Mouse (Mus musculus): ENCODE measurements around the gene Max.
A peak's percentile ranks its signal among the peaks of the same experiment; 100 is the strongest.

Max gene

DNA sequence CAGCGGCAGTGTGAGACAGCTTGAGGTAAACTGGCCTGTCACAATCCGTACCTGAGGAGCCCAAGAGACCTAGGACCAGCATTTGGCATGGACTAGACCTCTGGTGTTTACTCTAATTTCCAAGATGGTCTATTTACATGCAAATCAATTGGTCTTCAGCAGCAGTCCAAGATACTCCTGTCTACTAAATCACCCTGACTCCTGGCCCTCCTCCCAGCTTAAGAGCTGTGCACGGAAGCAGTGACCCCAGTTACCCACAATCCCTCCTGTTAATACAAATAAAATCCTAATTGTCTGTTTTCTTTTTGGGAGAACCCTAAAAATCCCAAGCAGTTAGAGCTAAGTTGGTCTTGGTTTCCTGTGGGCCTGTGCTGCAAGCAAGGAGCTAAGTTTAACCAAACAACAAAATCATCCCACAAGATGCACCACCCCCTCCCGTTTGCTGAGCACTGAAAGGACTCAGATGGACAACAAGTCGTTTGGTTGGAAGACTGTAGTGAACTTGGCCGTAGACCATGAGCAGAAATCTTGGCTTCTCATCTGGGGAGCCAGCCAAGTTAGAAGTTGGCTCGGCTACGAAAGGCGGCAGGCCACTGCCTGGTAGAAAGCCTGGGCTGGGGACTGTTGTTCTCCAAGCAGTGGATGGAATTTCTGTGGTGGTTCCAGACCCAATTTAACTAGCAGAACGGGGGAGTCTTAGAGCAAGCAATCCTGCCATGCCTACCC, 7.1 kb downstream of the Max start:
- DNase-seq (ENCODE audit: low spot score): peak; percentile 57

DNA sequence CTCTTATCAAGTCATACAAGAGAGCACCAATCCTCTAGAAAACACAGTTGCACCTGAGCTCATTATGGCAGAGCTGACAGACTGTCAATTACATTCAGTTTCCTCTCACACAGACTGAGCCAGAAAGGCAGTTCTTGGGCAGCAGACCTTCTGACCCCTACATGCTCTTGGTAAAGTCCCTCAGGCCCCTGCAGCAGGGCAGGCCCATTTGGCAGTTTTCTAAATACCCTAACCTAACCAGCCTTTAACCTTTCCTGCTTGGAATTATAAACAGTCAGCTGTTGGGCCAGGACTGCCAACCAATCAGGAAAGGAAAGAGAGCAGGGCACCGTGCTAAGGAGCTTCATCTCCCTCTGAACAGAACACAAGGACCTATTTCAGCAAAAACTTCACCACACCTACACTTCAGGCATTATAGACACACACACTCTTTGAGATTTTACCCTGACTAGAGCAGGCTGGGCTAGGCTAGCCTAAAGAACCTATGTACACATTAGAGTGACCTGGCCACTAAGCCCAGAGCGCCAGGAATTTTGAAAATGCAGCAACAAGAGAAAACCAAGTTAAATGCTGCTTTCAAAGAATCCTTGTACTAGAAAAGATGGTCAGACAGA, 8.1 kb downstream of the Max start:
- DNase-seq (ENCODE audit: low spot score): no peak

DNA sequence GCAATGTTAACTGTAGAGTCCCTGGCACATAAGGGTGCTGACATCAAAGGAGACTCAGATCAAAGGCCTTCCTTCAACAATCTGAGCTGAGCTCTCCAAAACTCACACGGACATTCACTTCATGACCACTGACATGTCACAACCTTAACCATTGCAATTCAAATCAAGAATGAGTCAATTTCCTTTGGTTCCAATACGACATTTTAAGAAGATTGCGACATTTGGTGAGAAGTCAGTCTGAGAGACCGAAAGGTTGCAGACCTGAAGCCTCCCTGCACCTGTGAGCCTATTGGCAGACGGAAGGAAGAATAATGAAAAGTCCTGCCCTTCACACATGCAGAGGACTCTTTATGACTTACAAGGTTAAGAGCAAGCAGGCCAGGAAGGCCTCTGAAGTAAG, 11.7 kb downstream of the Max start:
- no peak for DNase-seq (ENCODE audit: low spot score)

DNA sequence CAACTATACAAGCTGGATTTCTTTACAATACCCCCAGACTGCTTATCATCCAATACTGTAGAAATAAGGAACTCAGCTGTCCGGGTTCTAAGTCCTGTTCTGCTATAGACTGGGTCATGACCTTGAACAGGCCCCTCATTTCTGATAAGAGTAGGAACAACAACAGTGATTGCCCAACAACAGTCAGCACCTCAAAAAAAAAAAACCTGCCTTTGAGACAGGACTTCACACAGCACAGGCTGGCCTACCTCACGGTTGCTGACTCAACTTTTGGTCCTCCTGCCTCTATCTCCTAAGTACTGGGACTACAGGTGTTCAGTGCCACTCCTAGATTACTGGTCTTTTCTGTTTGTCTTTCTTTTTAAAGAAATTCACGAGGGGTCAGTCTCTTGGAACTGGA, 13.2 kb downstream of the Max start:
- no peak for DNase-seq (ENCODE audit: low spot score)

DNA sequence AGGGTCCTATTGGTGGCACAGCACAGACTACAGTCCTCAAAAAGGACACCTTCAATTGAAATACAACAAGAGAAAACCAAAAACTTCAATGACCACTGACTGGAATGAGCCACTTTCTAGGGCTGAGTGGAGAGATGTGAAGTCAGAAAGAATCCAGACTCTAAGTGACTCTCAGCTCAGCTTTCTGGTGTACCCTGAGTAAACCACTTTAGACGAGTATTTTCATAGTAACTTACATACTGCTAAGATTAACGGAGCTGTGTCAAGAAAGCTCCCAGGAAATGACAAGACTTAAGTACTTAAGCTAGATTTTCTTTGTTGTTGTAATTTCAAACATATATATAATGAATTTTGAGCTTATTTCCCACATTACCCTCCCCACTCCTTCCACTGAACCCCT, 13.8 kb downstream of the Max start:
- DNase-seq (ENCODE audit: low spot score): no peak

DNA sequence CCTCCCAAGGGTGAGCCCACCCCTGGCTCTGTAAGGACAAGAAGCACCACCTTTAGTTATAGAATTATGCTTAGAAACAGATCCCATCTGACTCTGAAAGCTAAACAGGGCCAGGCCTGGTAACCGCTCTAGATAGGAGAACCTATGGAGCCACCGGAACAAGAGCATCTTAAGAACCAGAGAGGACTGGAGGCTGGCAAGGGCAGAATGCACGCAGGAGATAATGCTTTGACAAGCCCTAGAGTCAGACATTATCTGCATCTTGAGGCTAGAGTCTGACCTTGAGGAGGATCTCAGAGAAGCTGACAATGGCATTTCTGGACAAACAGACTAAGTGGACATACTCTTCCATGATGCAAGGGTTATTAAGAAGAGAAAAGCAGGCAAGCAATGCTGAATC, 14.5 kb downstream of the Max start:
- DNase-seq (ENCODE audit: low spot score): no peak

DNA sequence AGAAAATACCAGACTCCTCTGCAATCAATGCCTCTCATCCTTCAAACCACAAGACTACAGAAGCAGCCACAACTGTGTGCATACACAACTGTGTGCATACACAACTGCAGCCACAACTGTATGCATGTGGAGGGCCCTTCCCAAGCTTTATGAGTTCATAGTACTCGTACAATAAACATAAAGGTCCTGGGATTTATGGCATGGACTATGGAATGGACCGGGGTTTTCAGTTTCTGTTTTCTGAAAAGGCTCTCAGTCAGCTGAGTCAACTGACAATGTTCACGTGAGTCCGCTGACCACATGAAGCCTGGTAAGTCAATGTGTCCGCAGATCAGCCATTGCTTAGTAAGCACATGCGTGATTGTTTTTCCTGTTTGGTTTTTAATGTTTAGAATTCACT, 18.5 kb downstream of the Max start:
- no peak for DNase-seq (ENCODE audit: low spot score)

DNA sequence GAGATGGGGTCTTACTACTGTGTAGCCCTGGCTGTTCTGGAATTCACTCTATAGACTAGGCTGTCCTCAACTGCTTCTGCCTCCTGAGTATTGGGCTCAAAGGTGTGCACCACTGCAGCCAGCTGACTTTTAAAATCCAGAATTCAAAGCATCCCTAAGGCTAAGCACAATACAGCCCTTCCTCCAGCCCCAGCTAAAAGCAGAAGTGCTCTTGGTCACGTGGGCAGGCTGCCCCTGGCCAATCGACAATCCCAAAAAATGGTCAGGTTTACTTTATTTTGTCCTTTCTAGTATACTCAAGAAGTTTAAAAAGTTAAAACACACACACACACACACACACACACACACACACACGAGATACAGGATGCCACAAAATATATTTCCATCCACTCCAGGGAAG, 19.0 kb downstream of the Max start:
- DNase-seq (ENCODE audit: low spot score): no peak

DNA sequence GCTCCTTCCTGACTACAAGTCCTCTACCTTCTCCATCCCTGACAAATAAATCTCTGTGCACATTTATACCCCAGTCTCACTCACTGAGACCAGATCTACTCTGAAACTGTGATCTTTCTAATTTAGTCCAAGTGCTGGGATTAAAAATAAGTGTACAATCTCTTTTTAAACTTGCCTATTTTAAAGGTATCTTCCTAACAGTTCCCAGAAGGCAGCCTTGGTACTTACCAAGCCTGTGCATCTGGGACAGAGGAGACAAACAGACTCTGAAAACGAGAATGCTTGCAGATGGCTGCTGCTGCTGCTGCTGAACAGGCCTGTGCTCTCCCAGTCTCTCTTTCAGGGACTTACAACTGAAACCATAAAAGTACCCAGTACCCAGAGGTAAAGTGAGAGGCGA, 19.5 kb downstream of the Max start:
- no peak for DNase-seq (ENCODE audit: low spot score)

DNA sequence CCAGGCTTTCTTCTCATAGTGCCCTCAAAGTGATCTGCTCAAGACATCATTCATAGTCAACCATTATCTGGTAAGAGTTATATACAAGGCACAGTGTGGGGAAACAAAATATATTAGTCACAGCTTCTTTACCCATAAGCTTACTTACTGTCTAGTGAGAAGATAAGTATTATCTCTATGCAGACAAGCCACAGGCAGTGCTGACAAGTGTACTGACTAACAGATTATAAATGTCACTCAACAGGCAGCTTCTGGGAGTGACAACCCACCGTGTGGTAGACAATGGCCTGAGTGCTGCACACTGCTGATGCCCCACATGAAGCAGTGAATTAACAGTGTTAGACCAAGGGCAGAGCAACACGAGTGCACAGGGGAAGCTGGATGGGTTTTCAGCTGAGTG, 20.5 kb downstream of the Max start:
- no peak for DNase-seq (ENCODE audit: low spot score)

DNA sequence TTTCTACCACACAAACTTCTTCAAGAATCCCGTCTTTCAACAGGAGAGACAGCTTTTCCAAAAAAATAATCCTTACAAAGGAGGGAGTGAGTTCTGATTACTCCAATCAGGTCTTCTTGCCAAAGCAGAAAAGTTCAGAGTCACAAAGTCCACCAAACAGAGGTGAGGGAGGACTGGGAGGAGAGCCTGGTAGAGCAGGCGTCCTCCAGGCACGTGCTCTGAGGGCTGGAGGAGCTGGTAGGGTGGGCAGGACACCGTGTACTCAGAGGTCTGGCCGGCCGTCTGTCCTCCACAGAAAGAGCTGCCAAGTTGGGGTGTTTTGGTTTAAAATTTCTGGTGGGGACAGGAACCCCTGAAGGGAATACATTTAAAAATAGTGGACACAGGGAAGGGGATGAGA, 24.0 kb downstream of the Max start:
- DNase-seq (ENCODE audit: low spot score): no peak

DNA sequence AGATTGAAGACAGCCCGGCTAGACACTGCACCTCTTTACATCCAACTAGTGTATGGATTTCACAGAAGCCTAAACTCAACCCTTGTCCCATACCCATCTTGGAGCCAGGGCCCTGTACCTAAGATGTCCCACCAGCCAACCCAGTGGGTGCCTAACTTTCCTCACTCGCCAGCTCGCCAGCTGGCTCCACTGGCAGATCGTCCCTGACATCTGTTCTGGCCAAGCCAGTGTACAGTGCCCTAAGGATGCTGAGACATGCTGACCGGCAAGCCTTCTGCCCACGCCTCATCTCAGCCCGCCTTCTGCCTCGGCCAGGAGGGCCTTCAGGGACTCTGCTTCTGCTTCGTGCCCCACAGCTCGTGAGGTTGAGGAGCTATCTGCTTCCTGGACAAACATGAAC, 25.8 kb downstream of the Max start:
- DNase-seq (ENCODE audit: low spot score): no peak

DNA sequence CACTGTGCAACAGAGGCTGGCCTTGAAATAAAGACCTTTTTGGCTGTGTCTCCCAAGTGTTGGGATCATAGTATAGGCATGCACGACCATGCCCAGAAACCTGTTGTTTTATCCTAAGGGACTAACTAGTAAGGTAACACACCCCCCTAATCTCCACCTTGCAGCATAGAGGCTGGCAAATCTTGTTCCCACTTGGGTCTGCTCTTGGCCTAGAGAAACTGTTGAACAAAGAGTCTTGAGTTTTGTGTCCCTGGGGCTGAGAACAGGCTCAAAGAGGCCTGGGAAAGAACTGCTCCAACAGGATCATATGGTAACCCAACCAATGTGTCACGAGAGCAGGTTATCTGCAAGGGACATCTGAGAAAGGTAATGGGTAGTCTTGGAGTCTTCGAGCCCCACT, 27.6 kb downstream of the Max start:
- no peak for DNase-seq (ENCODE audit: low spot score)

DNA sequence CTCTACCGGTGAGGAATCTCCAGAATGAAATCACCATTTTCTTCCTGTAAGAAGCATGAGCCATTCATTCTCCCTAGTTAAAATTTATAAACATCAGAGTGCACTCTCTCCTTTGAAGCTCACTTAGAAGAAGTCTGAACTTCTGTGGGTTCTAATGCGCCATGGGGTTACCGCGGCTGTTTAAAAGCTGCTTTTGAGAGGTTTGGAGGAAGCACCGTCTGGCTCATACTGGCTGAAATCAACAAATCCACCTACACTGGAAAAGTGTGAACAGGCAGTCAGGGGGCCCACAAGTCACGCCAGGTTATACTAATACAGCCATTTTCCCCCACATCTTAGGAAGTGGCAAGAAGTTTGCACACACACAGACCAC, 29.3 kb downstream of the Max start:
- no peak for DNase-seq (ENCODE audit: low spot score)

DNA sequence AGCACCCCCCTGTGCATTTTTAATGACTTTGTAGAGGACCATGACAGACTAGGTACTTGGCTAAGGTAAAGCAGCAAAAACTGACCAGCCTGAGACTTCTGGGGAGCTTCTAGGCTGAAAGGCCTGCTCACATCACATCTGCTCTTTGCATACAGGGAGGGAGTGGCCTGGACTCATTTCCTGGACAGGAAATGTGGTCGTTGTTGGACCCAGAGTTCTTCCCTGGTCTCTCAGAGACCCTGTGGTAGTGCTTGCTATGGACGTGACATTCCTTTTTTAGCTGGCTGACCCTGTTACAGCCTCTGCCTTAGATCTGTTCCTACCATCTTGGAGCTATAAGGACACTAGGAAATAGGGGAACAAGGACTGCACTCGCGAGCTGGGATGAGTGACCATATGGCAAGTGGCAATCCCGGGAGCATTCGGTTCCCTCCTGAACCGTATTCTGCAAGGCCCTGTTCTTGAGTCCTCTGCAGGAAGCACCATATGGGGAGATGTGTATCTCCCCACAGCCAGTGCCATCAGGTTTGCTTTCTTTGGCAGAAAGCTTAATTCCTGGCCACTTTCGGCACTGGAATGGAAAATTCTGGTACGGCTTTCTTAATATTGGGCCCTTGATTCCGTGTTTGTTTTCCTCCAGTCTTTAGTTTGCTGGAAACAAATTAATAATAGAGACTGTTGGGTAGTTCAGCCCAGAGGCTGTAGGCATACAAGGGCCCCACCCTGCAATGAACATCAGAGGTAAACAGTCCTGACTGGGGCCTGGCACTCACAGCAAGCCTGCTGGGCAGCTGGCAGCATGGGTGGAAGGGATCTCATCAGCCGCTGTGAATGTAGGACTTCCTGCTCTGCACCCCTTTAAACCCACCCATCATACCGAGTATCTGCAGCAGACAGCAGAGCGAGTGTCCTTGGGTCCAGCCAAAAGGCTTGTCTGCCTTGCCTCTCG, 30.0 kb downstream of the Max start:
- DNase-seq (ENCODE audit: low spot score): no peak

DNA sequence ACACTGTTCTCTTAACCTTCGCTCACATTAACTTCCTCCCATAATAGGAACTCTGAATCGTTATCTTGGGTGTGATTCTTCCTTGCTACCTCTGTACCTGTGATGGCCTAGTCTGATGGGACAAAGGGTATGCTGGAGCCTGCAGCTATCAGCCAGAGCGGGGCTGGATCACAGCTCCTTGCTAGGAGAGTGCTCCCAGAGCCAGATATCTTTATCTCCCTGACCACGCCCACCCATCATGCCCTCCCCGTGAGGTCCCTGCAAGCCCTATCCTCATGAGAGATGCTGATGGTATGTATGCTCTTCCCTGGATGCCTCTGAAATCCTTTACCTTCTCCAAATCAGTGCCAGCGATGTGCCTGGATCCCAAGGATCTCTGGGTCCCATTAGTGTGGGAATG, 31.8 kb downstream of the Max start:
- no peak for DNase-seq (ENCODE audit: low spot score)

DNA sequence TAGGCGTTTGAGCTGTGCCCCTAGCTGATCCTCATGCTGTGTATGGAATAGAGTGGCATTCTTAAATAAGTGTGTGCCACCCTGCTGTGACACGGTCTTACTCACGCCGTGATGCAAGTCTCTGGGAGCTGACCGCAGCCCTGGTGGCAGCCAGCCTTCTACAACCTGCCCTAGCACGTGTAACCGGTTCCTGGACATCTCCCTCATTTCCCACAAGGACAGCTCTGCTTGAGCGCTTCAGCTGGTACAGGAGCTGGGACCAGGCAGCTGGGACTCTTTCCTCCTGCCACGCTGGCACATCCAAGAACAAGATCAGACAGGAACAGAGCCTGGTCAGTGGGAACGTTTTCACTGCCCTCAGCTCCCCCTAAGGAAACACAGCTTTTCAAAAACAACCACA, 34.5 kb downstream of the Max start:
- DNase-seq (ENCODE audit: low spot score): no peak

DNA sequence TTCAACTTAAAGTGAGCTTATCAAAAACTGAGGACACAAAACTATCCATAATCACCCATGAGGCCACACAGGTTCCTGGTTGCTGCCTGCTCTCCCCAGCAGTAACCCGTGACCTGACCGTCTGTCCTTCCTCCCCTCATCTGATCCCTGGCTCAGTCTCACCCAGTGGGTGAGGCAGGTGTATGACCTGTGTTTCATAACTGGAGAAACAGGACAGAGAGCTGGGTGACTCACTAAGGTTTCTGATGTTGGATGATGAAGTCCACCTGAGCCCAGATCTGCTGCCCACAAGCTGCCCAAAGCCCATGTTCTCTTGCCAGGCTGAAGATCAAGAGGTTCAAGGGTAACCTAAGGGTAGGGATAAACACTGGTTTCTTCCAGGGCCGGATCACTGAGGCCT, 35.0 kb downstream of the Max start:
- DNase-seq (ENCODE audit: low spot score): no peak

DNA sequence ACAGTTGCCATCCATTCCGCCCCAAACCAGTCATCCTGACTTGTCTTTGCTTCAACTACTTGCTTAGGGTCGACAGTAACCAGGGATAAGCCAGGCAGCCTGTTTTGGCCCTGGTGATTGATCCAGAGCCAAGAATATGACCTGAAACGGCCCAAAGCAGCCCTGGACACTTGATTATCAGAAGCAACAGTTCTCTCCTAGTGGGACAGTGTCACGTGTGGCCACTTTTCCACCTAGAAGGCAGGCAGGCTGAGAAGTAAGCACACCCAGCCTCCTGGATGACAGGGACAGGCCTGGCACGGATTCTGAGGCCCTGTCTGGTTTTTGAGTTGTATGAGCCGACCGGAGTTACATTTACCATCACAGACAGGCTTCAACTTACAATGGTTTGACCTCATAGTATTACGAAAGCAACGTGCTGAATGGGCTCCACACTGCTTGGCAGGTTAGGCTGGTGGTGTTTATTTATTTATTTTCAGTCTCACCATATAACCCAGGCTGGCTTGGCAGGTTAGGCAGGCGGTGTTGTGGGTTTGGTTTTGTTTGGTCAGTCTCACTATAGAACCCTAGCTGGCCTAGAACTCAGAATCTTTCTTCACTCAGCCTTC, 35.6 kb downstream of the Max start:
- DNase-seq (ENCODE audit: low spot score): no peak

DNA sequence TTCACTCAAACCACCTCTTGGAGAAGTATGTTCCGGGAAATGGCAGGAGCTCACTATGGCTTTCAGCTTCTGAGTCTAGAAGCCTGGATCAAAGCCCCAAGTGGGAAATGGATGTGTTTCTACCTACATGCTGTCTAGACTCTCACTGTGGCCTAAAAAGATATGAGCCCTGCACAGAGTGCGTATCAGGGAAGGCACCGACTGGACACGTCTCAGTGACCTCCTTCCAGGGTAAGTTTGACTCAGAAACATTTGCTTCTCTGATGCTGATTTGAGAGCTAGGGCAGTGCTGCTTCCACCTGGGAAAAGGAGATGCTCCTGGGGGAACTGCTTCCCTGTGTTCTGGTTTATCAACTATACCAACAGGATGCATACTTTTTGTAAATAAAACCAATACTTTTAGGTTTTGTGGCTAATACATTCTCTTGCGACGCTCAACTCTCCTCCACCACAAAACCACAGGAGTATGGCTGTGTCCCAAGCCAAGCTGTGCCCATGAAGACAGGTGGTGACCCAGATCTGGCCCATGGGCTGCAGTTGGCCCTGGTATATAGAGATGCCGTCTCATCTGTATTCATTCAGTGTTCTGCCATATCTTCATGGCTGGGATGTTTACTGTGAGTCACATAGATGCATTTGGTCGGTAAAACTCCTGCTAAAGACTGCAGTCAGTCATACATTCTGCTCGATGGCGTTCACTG, 36.9 kb downstream of the Max start:
- DNase-seq (ENCODE audit: low spot score): no peak

DNA sequence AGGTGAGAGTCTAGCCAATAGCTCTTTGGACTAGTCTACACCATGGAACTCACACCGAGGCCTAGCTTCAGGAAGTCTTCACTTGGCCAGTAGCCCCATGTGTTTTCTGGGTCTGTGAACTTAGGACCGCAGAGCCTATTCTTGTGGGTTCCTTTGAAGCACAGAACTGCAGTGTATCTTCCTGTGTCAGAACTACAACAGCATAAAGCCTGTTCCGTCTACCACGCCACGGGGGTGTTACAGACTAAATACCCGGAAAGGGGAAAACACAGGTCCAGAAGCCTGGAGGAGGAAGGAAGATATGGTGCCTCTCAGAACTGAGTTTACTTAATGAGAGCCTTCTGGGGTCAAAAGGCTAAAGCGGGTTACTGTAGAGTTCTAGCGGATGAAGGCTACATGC, 38.9 kb downstream of the Max start:
- no peak for DNase-seq (ENCODE audit: low spot score)

DNA sequence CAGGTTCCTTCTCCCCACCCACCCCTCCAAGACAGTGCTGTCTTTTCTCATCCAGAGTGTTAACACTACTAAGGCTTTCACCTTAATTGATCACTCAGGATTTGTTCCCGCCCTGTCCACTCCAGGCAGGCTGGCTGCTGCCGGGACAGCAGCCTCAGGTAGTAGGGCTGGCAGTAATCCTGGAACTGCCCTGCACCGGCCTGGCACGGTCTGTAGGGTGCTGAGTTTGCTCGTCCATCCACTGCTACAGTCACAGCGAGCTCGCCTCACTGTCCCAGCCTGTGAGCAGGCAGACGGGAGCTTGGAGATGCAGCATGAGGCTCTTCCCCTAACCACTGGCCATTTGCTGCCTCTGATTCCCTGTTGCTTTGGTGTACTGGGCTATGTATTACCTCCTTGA, 41.0 kb downstream of the Max start:
- DNase-seq (ENCODE audit: low spot score): no peak

Data from testis, postnatal 10 days (tissue).